15 mouse cellular contexts compared by ENCODE assay signal in genomic region chrX:155191941-155192340, GRCm38 (mm10). TPM values are rescaled to one million over a fixed set of nuclear protein-coding genes. Genes with fewer than 3 reads are reported as not detected.
A peak's percentile ranks its signal among the peaks of the same experiment; 100 is the strongest.
DNase-seq lines count a peak whose midpoint lies in the region.
"Had no signal": no experiment of that assay in that cellular context is flagged by ENCODE, and none has a peak within 500 bp of the region (broad histone marks: within the 10 kb centered on the region; RNA-seq: fewer than 3 reads in every experiment).

No protein-coding gene starts in this region.

- peak; percentile 81 for DNase-seq in heart, adult 11 months
- no peak for DNase-seq in heart, postnatal 14 days
- DNase-seq in kidney, postnatal 14 days: peak; percentile 26
- no peak for DNase-seq in kidney, adult 18-20 months
- DNase-seq in adrenal gland, postnatal 36 days: peak; percentile 46 to 62
- DNase-seq in layer of hippocampus, adult 9-10 months (ENCODE audit: low spot score): no peak
- no peak for DNase-seq in spleen, adult 18-20 months
- DNase-seq: B cell, adult 2 months; cerebellum, adult 9-10 months; heart, postnatal 36 days; lung, adult 18-20 months; lung, postnatal 10 days; right cerebral cortex, postnatal 4 days; thymus, adult 18-20 months; thymus, postnatal 36 days had no signal

- intact Hi-C loops in heart, postnatal 14 days (cut with DNase I): no loop called here

RNA-seq across cellular contexts. Expression of gene Sat1, which starts 24.3 kb away (rescaled TPM):
- 10 to 100 TPM; 40.9 to 41.6 TPM for total RNA-seq in heart, postnatal 14 days (2021)
- total RNA-seq in adrenal gland, postnatal 36 days (2021): 100 to 1,000 TPM; 111 to 142 TPM

Comparison
In these comparisons a context has a peak if more than half of its experiments do, and no peak if none do; other contexts are left out.
1. DNase-seq: peak in heart, adult 11 months (single experiment), kidney, postnatal 14 days (single experiment) and adrenal gland, postnatal 36 days (2 of 2); none in heart, postnatal 14 days (0 of 2), kidney, adult 18-20 months (single experiment), layer of hippocampus, adult 9-10 months (single experiment) and spleen, adult 18-20 months (0 of 2).